Mouse (Mus musculus) cerebellum, adult 2 months (tissue): ENCODE measurements around the gene H2-T24.

ENCODE experiments used
- CTCF ChIP-seq: fragments of 200-500 bp; IDR thresholded peaks from 2 replicates; pipeline ENCODE4 v1.5.1; 2011; ENCODE audit warnings: low read depth, mild to moderate bottlenecking, control low read depth, low read length, moderate library complexity, borderline replicate concordance; ENCODE audit not compliant: insufficient read depth
- POLR2A ChIP-seq: fragments of 200-500 bp; IDR thresholded peaks from 2 replicates; pipeline ENCODE4 v1.6.1; 2011; ENCODE audit warnings: low read length, control low read depth, borderline replicate concordance; ENCODE audit not compliant: insufficient read depth

DNA sequence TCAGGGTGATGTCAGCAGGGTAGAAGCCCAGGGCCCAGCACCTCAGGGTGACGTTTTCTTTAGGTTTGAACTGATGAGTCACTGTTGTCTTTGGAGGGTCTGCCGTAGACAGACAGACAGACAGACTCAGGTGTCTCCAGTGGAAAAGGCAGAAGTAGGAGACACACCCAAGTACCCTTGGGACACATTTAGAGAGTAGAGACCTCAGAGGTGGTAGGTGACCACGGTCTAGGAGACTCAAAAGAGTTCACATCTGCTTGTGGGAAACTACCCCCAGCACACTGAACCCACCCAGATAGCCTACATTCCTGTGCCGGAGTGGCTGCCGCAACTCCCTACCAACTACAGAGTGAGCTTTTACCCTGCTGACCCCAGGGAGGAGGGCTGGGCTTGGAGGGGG lies 5.4 kb downstream of the H2-T24 start:
- TF ChIP-seq POLR2A (no peak), CTCF (no peak)
